8 mouse cellular contexts compared by ENCODE assay signal in the genomic region with DNA sequence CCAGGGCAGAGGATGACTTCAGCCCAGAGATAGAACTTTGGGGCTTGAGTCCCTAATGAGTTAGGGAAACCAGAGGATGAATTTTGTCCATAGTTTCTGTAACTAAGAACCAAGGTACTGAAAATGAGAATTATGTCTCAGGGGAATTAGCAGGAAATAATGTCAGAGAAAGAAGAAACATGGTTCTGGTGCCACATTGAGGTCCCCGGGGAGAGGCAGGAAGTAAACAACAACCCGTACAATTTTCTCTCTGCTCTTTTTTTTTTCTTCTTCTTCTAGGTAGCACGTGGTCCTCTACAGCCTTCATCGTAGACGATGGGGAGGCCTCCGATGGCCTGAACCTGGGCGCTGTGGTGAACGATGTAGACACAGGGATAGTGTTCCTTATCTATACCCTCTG. TPM values are rescaled to one million over a fixed set of nuclear protein-coding genes. Genes with fewer than 3 reads are reported as not detected.
DNase-seq lines count a peak whose midpoint lies in the region; ATAC-seq and TF ChIP-seq lines count a peak whose summit lies in the region.

No protein-coding gene starts in this region.

- no peak for TF ChIP-seq CTCF in bone marrow, adult 2 months (IDR thresholded peaks at IDR 0.05; ENCODE audit: control insufficient read depth, insufficient read depth, low read length)

- H3K36me3 ChIP-seq in kidney, embryonic 15.5 days = peaks cover 17% of the 10 kb centered on the region
- H3K36me3 ChIP-seq in hindbrain, embryonic 15.5 days = peaks cover 13% of the 10 kb centered on the region
- peaks cover 9% of the 10 kb centered on the region; the same call in 1 of the 2 replicates for H3K36me3 ChIP-seq in midbrain, embryonic 16.5 days (ENCODE audit: control insufficient read depth, insufficient read depth, low read length)

- H3K9ac ChIP-seq in kidney, embryonic 15.5 days = peak overlapping the region; percentile 72
- H3K9ac ChIP-seq in hindbrain, embryonic 15.5 days = peak overlapping the region; percentile 72
- H3K9ac ChIP-seq in midbrain, embryonic 16.5 days (ENCODE audit: low read depth, low read length) = peak overlapping the region; percentile 79

- no peak for ATAC-seq in kidney, embryonic 15.5 days (replicated peaks; ENCODE audit: low FRiP score)
- ATAC-seq in hindbrain, embryonic 15.5 days (ENCODE audit: low FRiP score, low read depth) = no peak
- ATAC-seq in midbrain, embryonic 16.5 days = no peak

- no peaks in the 10 kb centered on the region for H3K27me3 ChIP-seq in kidney, embryonic 15.5 days
- H3K27me3 ChIP-seq in hindbrain, embryonic 15.5 days = no peaks in the 10 kb centered on the region
- no peaks in the 10 kb centered on the region for H3K27me3 ChIP-seq in midbrain, embryonic 16.5 days (ENCODE audit: control insufficient read depth, insufficient read depth, low read depth, low read length)

- WGBS in kidney, embryonic 15.5 days = 91% methylated on average over 8 of the region's 8 CpGs
- 34% methylated on average over 8 of the region's 8 CpGs for WGBS in bone marrow, adult 2 months
- 89% methylated on average over 8 of the region's 8 CpGs for WGBS in hindbrain, embryonic 15.5 days
- 89% methylated on average over 8 of the region's 8 CpGs for WGBS in midbrain, embryonic 16.5 days

- TF ChIP-seq POLR2A in bone marrow, adult 2 months (IDR thresholded peaks at IDR 0.05; ENCODE audit: borderline replicate concordance, control insufficient read depth, low read depth, low read length) = no peak

- DNase-seq in kidney, postnatal 14 days = no peak
- no peak for DNase-seq in frontal cortex, postnatal 10 days (ENCODE audit: low spot score in 2 of 2)
- no peak for DNase-seq in layer of hippocampus, adult 18-20 months (ENCODE audit: low spot score in 2 of 2)
- DNase-seq in kidney, postnatal 25 days = no peak

- H3K4me1 ChIP-seq in kidney, embryonic 15.5 days = peaks cover 30% of the 10 kb centered on the region
- peaks cover 8% of the 10 kb centered on the region; the same call in 1 of the 2 replicates for H3K4me1 ChIP-seq in bone marrow, adult 2 months (ENCODE audit: control insufficient read depth, insufficient read depth, low read length)
- peaks cover 9% of the 10 kb centered on the region for H3K4me1 ChIP-seq in hindbrain, embryonic 15.5 days (replicated peaks)
- peaks cover 7% of the 10 kb centered on the region for H3K4me1 ChIP-seq in midbrain, embryonic 16.5 days (ENCODE audit: control insufficient read depth, insufficient read depth, low read length)

- peak overlapping the region; percentile 94 for H3K4me2 ChIP-seq in kidney, embryonic 15.5 days
- peak overlapping the region; percentile 89 for H3K4me2 ChIP-seq in hindbrain, embryonic 15.5 days
- H3K4me2 ChIP-seq in midbrain, embryonic 16.5 days (ENCODE audit: low read length) = peak overlapping the region; percentile 95

- H3K4me3 ChIP-seq in kidney, embryonic 15.5 days (replicated peaks) = peak overlapping the region; percentile 73
- H3K4me3 ChIP-seq in bone marrow, adult 2 months (replicated peaks; ENCODE audit: control insufficient read depth, low read depth, low read length) = peak overlapping the region; percentile 89
- peak overlapping the region; percentile 62 for H3K4me3 ChIP-seq in hindbrain, embryonic 15.5 days
- peak overlapping the region; percentile 81 for H3K4me3 ChIP-seq in midbrain, embryonic 16.5 days (ENCODE audit: low read depth, low read length)

- no peak overlapping the region for H3K27ac ChIP-seq in kidney, embryonic 15.5 days
- peak overlapping the region; percentile 57 for H3K27ac ChIP-seq in bone marrow, adult 2 months (ENCODE audit: control insufficient read depth, insufficient read depth, low read depth, low read length, poor library complexity)
- H3K27ac ChIP-seq in hindbrain, embryonic 15.5 days (replicated peaks) = 0 out of 2 replicates have a peak overlapping the region, but pooled peaks have one; percentile 76
- H3K27ac ChIP-seq in midbrain, embryonic 16.5 days (ENCODE audit: low read length) = no peak overlapping the region; the same call in 1 of the 2 replicates

- H3K9me3 ChIP-seq in kidney, embryonic 15.5 days (replicated peaks) = no peaks in the 10 kb centered on the region
- H3K9me3 ChIP-seq in hindbrain, embryonic 15.5 days = no peaks in the 10 kb centered on the region
- no peaks in the 10 kb centered on the region for H3K9me3 ChIP-seq in midbrain, embryonic 16.5 days (replicated peaks; ENCODE audit: control insufficient read depth, low read length, poor library complexity, severe bottlenecking)

RNA-seq across cellular contexts. Expression of a gene that starts 1.2 kb away (rescaled TPM):
- polyA plus RNA-seq in kidney, embryonic 15.5 days (2015; fragmentation: Nextera tagmentation; extraction: Ambion mirVana) = 33.7 and 37.0 TPM in 2 replicates
- 18.1 and 33.6 TPM in 2 replicates for polyA plus RNA-seq in bone marrow, adult 2 months (2011; ENCODE audit: insufficient read depth, insufficient read length, low replicate concordance, missing spikeins)
- polyA plus RNA-seq in hindbrain, embryonic 15.5 days (2015; fragmentation: Nextera tagmentation; extraction: Ambion mirVana) = 35.9 and 38.3 TPM in 2 replicates
- polyA plus RNA-seq in midbrain, embryonic 16.5 days (2015; fragmentation: Nextera tagmentation; extraction: Ambion mirVana) = 38.6 and 42.3 TPM in 2 replicates
- 10 to 100 TPM; 41.4 to 44.2 TPM for total RNA-seq in layer of hippocampus, adult 18-20 months (2021)

RNA-seq across cellular contexts. Expression of a gene that starts 18.0 kb away (rescaled TPM):
- polyA plus RNA-seq in kidney, embryonic 15.5 days (2015; fragmentation: Nextera tagmentation; extraction: Ambion mirVana) = 12.4 and 13.0 TPM in 2 replicates
- 1.3 TPM in 1 of 2 replicates, not detected in the other for polyA plus RNA-seq in bone marrow, adult 2 months (2011; ENCODE audit: insufficient read depth, insufficient read length, low replicate concordance, missing spikeins)
- 0.09 TPM in 1 of 2 replicates, not detected in the other for polyA plus RNA-seq in hindbrain, embryonic 15.5 days (2015; fragmentation: Nextera tagmentation; extraction: Ambion mirVana)
- polyA plus RNA-seq in midbrain, embryonic 16.5 days (2015; fragmentation: Nextera tagmentation; extraction: Ambion mirVana) = 0.09 TPM in 1 of 2 replicates, not detected in the other
- under 1 TPM in 1 of 2 experiments, not detected in 1; 0.43 TPM for total RNA-seq in layer of hippocampus, adult 18-20 months (2021)

RNA-seq across cellular contexts. Expression of a gene that starts 26.8 kb away (rescaled TPM):
- 0.49 and 0.53 TPM in 2 replicates for polyA plus RNA-seq in kidney, embryonic 15.5 days (2015; fragmentation: Nextera tagmentation; extraction: Ambion mirVana)
- 1.3 and 5.5 TPM in 2 replicates for polyA plus RNA-seq in bone marrow, adult 2 months (2011; ENCODE audit: insufficient read depth, insufficient read length, low replicate concordance, missing spikeins)
- polyA plus RNA-seq in hindbrain, embryonic 15.5 days (2015; fragmentation: Nextera tagmentation; extraction: Ambion mirVana) = 0.31 and 0.51 TPM in 2 replicates
- 0.24 TPM in 1 of 2 replicates, not detected in the other for polyA plus RNA-seq in midbrain, embryonic 16.5 days (2015; fragmentation: Nextera tagmentation; extraction: Ambion mirVana)
- total RNA-seq in layer of hippocampus, adult 18-20 months (2021) = 10 to 100 TPM; 27.5 to 37.5 TPM

RNA-seq across cellular contexts. Expression of a gene that starts 34.0 kb away (rescaled TPM):
- 80.1 and 93.7 TPM in 2 replicates for polyA plus RNA-seq in kidney, embryonic 15.5 days (2015; fragmentation: Nextera tagmentation; extraction: Ambion mirVana)
- polyA plus RNA-seq in bone marrow, adult 2 months (2011; ENCODE audit: insufficient read depth, insufficient read length, low replicate concordance, missing spikeins) = 60.6 and 104 TPM in 2 replicates
- polyA plus RNA-seq in hindbrain, embryonic 15.5 days (2015; fragmentation: Nextera tagmentation; extraction: Ambion mirVana) = 90.9 and 96.7 TPM in 2 replicates
- polyA plus RNA-seq in midbrain, embryonic 16.5 days (2015; fragmentation: Nextera tagmentation; extraction: Ambion mirVana) = 99.8 and 102 TPM in 2 replicates
- 100 to 1,000 TPM; 186 to 193 TPM for total RNA-seq in layer of hippocampus, adult 18-20 months (2021)

RNA-seq across cellular contexts. Expression of a gene that starts 34.2 kb away (rescaled TPM):
- 2.6 and 3.6 TPM in 2 replicates for polyA plus RNA-seq in kidney, embryonic 15.5 days (2015; fragmentation: Nextera tagmentation; extraction: Ambion mirVana)
- 3.7 and 5.9 TPM in 2 replicates for polyA plus RNA-seq in bone marrow, adult 2 months (2011; ENCODE audit: insufficient read depth, insufficient read length, low replicate concordance, missing spikeins)
- polyA plus RNA-seq in hindbrain, embryonic 15.5 days (2015; fragmentation: Nextera tagmentation; extraction: Ambion mirVana) = 2.4 and 3.7 TPM in 2 replicates
- polyA plus RNA-seq in midbrain, embryonic 16.5 days (2015; fragmentation: Nextera tagmentation; extraction: Ambion mirVana) = 1.6 and 2.4 TPM in 2 replicates
- total RNA-seq in layer of hippocampus, adult 18-20 months (2021) = 1 to 10 TPM in 1 of 2 experiments, under 1 TPM in 1; 0.89 to 3.1 TPM

Comparison
In these comparisons a context has a peak if more than half of its experiments do, and no peak if none do; other contexts are left out.
1. H3K27ac ChIP-seq: peak in bone marrow, adult 2 months (single experiment) and hindbrain, embryonic 15.5 days (single experiment); none in kidney, embryonic 15.5 days (single experiment) and midbrain, embryonic 16.5 days (single experiment).
2. Peak in every context shown above with its lines, with median percentiles within 50 percentile points of each other: H3K4me2 ChIP-seq, H3K4me3 ChIP-seq and H3K9ac ChIP-seq.